Mouse (Mus musculus) cortical plate, adult 2 months (tissue): Measurements from ENCODE around the gene Ccdc137. TPM values are rescaled to one million over a fixed set of nuclear protein-coding genes. Genes with fewer than 3 reads are reported as not detected.
"Not testable (repeated sequence)": the region's sequence is repeated elsewhere in the genome, so short reads cannot be mapped to it uniquely, and the experiment has no call there.

ENCODE experiments used
- H3K27ac ChIP-seq: fragments of 200-500 bp; 2 replicates; pipeline ENCODE4 v1.5.1; 2012; ENCODE audit warnings: low read length, control low read depth, inconsistent platforms; ENCODE audit not compliant: insufficient read depth
- H3K4me1 ChIP-seq: fragments of 200-500 bp; 2 replicates; pipeline ENCODE4 v1.6.1; 2011; ENCODE audit warnings: low read length; ENCODE audit not compliant: control insufficient read depth, insufficient read depth
- H3K4me3 ChIP-seq: fragments of 200-500 bp; 2 replicates; pipeline ENCODE4 v1.5.1; 2011; ENCODE audit warnings: mild to moderate bottlenecking, low read length, control low read depth; ENCODE audit not compliant: insufficient read depth
- CTCF ChIP-seq: fragments of 200-500 bp; IDR thresholded peaks from 2 replicates; pipeline ENCODE4 v1.5.1; 2011; ENCODE audit warnings: mild to moderate bottlenecking, control low read depth, low read length; ENCODE audit not compliant: insufficient read depth; ENCODE audit errors: extremely low read depth
- POLR2A ChIP-seq: fragments of 200-500 bp; IDR thresholded peaks from 2 replicates; pipeline ENCODE4 v1.6.1; 2011; ENCODE audit warnings: mild to moderate bottlenecking, low read length, control low read depth; ENCODE audit not compliant: insufficient read depth; ENCODE audit errors: extremely low read depth
- polyA plus RNA-seq: library from polyadenylated mRNA; depleted of rRNA; stranded (reverse); fragments of >200 nt; gene quantifications from 2 replicates; pipeline ENCODE4 v1.2.3, GENCODE M21; 2012; rRNA removed

Ccdc137 gene
- polyA plus RNA-seq = 27.6 and 28.5 TPM in 2 replicates

- Histone ChIP-seq H3K27ac (peak within 1 kb of the TSS; percentile 87), H3K4me1 (peaks cover 1% of the 10 kb centered on the region; the same call in 1 of the 2 replicates), H3K4me3 (peak within 1 kb of the TSS; percentile 98)
- TF ChIP-seq POLR2A (peak; percentile 87), CTCF (no peak)
Measured at GRCm38 (mm10) chr11:120457772-120458751, at the start of gene Ccdc137, which contains the start of gene Oxld1. Gene Ccdc137, plus strand, starts transcription at chr11:120458115. Gene Oxld1, minus strand, starts transcription at chr11:120458068.

- not testable (repeated sequence) for H3K4me3 ChIP-seq, H3K27ac ChIP-seq, H3K4me1 ChIP-seq
Measured at GRCm38 (mm10) chr11:120413621-120414020, 44.3 kb upstream of the Ccdc137 start.

DNA sequence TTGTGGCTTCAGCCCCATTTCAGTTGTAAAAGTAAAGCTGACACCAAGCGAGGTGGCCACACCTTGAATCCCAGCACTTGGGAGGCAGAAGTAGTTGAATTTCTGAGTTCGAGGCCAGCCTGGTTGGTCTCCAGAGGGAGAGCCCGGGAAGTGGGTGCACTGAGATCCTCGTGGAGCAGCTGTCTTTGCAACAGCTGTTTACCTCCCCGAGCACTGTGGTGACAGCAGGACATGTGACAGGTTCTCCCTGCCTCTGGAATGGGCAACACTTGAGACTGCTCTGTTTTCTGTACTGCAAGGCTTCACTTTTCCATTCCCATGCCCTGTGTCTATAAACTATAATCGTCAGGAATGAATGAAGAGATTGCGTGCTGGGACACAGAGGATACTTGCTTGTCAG lies 40.1 kb upstream of the Ccdc137 start:
- Histone ChIP-seq H3K27ac (no peak overlapping the region), H3K4me1 (no peaks in the 10 kb centered on the region)
- no peak for TF ChIP-seq POLR2A
- TF ChIP-seq CTCF = no peak

GRCm38 (mm10) chr11:120418592-120418991 lies 39.3 kb upstream of the Ccdc137 start:
- TF ChIP-seq POLR2A = no peak
- no peak for TF ChIP-seq CTCF
- no peaks in the 10 kb centered on the region for H3K4me1 ChIP-seq
- no peak overlapping the region for H3K27ac ChIP-seq
- H3K4me3 ChIP-seq = no peak overlapping the region

More for the DNA sequence above, 40.1 kb upstream of the Ccdc137 start:
- H3K4me3 ChIP-seq = no peak overlapping the region

DNA sequence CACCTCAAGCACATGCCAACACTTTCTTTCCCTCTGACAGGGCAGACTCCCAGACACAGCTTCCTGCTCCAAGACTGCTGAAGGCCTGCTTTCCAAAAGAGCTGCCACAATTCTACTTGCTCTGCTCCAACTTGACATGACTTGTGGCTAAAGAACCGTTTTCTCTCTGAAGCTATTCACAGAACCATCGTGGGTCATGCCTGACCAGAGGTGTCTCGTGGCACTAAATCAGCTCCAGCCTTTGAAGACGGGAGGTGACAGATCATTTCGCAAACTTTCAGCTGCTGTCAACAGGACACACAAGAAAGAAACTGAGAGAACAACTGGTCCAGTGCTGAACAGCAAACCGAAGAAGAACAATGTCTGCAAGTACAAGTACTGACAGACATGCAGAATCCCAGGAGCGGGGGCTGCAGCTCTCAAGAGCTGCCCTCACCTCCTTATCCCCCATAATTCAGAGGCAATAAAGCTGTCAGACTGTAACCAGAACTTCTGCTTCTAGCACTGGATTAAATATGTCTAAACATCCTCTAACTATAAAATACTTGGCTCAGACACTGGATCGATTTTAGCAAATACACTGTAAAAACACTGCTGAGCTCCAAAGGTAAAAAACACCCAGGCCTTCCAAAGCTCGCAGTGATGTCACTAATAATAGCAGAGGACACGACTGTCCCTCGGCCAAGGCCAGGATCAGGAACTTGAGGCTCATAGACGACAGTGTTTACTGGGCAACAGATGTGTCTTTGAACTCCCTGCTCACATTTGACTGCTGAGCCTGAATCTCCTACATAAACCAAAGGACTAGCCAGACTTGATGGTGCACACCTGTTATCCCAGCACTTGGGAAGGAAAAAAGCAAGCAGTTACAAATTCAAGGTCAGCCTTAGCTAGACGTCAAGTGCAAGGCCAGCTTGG lies 35.0 kb upstream of the Ccdc137 start:
- no peaks in the 10 kb centered on the region for H3K4me1 ChIP-seq
- no peak overlapping the region for H3K4me3 ChIP-seq
- H3K27ac ChIP-seq = no peak overlapping the region
- no peak for TF ChIP-seq POLR2A
- TF ChIP-seq CTCF = no peak

GRCm38 (mm10) chr11:120423569-120424295 lies 34.2 kb upstream of the Ccdc137 start:
- H3K4me1 ChIP-seq = no peaks in the 10 kb centered on the region
- TF ChIP-seq CTCF (peak; percentile 66), POLR2A (no peak)
- no peak overlapping the region for H3K4me3 ChIP-seq
- H3K27ac ChIP-seq = no peak overlapping the region

GRCm38 (mm10) chr11:120426727-120427126 lies 31.2 kb upstream of the Ccdc137 start:
- Histone ChIP-seq H3K4me1 (no peaks in the 10 kb centered on the region), H3K27ac (no peak overlapping the region), H3K4me3 (no peak overlapping the region)
- TF ChIP-seq POLR2A (no peak), CTCF (no peak)

DNA sequence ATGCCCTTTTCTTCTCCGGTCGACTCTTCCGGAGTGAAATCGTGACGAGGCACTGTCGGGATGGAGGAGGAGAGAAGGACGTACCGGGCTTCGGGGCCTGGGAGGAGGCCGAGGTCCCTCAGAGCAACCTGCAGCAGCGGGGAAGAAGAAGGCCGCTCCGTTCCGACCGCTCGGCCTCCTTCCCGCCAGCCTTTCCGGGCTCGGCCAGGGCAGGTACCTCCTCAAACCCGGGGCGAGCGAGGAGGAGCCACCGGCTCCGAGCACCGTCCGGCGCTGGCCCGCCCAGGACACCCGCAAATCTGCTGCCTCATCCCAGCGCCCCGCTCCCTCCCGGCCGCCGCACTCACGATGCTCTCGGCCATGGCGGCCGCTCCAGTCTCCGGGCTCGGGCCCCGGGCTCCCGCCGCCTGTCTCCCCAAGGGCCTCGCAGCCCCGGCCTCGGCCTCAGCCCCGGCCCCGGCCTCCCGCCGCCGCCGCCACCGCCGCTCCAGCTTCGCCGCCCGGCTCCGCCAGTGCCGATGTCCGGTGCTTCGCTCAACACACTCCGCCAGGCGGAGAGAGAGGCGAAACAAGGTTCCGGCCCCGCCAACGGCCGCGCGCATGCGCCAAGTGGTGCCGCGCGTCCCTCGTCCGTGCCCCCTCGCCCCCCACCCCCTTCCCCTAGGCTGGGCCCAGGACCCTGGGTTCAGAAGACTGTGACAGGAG lies 20.6 kb upstream of the Ccdc137 start, which contains the start of gene Nploc4:
Gene Nploc4 (minus strand): TSS at position 557 of the 705 bp plus-strand sequence.
- Histone ChIP-seq H3K27ac (peak within 1 kb of the TSS; percentile 73), H3K4me1 (peaks cover 7% of the 10 kb centered on the region), H3K4me3 (peak within 1 kb of the TSS; percentile 92)
- no peak for TF ChIP-seq CTCF
- TF ChIP-seq POLR2A = peak; percentile 56; the same call in 1 of the 2 replicates
